Mouse (Mus musculus) adrenal gland, postnatal 25 days (tissue): ENCODE measurements around the gene Sirpb1b. TPM values are rescaled to one million over a fixed set of nuclear protein-coding genes. Genes with fewer than 3 reads are reported as not detected.
"Not testable (repeated sequence)": the region's sequence is repeated elsewhere in the genome, so short reads cannot be mapped to it uniquely, and the experiment has no call there.

Experiments used
- DNase-seq: peaks from one replicate; pipeline ENCODE4 v3.0.0; 2021; ENCODE audit warnings: mixed read lengths
- long read RNA-seq: library from polyadenylated mRNA; stranded (forward); transcript quantifications from one replicate; pipeline ENCODE4 v2.0.0, GENCODE M21; 2021
- total RNA-seq: library from RNA; stranded (reverse); gene quantifications from 2 replicates; pipeline ENCODE4 v1.2.3, GENCODE M21; 2021

Sirpb1b gene
- total RNA-seq: not detected in 2 replicates
- long read RNA-seq: 0 reads

DNA sequence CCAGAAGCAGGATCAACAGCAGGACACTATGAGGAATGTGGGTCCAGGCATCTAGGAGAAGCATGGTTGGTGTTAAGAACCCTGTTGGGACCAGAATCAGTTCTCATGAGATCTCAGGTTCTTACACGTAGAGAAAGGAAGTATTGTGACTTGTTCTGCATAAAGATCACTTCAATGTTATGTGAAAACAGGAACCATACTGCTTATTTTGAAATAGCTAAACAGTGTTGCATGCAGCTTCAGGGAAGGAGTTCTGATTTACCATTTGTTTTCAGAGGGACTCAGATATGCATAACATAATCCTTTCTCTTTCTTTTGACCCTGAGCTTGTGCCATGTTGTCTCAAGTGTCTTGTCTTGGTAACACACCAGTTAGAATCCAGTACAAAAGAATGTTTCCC, at the start of gene Sirpb1b:
Sirpb1b (minus strand) TSS at position 179 of the 400 bp plus-strand sequence.
- not testable (repeated sequence) for DNase-seq

GRCm38 (mm10) chr3:15590377-15591117, 15.7 kb upstream of the Sirpb1b start:
- not testable (repeated sequence) for DNase-seq

DNA sequence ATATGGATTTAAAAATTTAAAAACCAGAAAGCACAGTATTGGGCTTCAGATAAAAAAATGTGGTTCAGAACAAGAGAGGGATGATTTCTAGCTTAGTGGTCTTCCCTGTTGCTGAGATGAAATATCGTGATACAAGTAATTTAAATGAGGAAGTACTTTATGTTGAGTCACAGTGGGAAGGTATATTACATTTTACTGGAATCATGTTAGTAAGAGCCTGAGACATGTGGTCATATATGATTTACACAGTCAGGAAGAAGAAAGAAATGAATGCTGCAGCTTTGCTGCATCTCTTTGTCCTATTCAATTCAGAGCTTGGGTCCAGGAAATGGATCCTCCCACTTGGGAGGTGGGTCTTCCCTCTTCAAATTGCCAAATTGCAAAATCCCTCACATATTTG, 11.8 kb upstream of the Sirpb1b start:
- DNase-seq: not testable (repeated sequence)

- DNase-seq: no peak
These were observed 8.6 kb upstream of the Sirpb1b start for GRCm38 (mm10) chr3:15583452-15583851.

DNA sequence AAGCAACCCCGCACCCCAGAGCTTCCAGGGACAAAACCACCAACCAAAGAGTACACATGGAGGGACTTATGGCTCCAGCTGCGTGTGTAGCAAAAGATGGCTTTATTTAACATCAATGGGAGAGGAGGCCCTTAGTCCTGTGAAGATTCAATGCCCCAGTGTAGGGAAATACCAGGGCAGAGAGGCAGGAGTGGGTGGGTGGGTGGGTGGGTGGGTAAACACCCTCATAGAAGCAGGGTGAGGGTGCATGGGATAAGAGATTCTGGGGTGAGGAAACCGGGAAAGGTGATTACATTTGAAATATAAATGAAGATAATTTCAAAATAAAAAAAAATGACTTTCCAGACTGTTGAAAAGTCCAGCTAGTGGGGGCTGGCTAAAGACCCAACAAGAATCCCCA, 8.1 kb upstream of the Sirpb1b start:
- not testable (repeated sequence) for DNase-seq

GRCm38 (mm10) chr3:15576466-15576865, 1.6 kb upstream of the Sirpb1b start:
- DNase-seq: not testable (repeated sequence)

DNA sequence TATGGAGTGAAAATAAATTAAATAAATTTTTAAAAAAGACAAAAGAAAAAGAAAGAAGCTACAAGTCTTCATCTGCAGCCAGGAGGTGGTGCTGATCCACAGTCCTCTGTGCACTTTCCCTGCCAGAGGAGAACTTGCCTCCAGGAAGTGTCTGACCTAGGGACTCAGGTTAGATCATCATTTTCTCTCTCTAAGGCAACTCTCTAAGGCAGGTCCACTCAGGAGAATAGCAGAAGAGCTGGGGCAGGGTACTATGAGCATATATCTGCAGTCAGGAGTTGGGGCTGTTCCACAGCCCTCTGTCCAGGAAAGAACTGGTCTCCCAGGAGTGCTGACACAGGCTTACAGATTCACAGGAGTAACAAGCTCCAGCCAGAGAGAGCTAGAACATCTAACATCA, 46.3 kb downstream of the Sirpb1b start:
- DNase-seq: no peak

DNA sequence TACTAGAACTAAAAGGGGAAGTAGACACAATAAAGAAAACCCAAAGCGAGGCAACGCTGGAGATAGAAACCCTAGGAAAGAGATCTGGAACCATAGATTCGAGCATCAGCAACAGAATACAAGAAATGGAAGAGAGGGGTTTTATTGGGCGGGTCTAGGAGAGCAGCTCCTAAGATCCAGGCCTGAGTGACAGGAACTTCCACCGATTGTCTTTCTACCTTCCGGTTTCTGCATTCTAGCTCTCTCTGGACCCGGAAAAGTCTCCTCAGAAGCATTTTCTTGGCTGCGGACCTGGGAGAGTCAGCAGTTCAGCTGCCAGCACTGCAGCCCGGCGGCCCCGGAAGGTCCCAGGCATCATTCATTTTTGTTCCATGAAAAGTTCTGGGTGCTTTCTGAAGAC, 61.3 kb downstream of the Sirpb1b start:
- not testable (repeated sequence) for DNase-seq

DNA sequence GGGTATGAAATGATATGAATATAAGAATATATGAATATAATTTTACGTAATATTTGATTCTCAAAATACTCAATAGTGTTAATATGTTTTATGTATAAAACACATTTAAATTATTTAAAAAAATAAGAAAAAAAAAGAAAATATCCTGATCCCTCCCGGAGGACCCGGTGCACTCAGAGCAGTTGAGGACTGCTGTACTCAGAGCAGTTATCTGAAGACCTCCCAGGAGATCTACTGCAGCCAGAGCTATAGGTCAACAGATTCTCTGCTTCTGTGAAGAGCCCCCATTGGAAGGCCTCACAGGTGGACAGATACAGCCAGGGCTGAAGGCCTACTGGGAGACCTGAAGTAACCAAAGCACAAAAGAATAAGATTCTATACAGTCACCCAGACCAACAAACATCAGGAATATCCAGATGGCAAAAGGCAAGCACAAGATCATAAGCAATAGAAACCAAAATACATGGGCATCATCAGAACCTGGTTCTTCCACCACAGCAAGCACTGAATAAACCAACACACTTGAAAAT, 67.0 kb downstream of the Sirpb1b start:
- DNase-seq: not testable (repeated sequence)

GRCm38 (mm10) chr3:15474831-15475230, 100.0 kb downstream of the Sirpb1b start:
- DNase-seq: not testable (repeated sequence)

DNA sequence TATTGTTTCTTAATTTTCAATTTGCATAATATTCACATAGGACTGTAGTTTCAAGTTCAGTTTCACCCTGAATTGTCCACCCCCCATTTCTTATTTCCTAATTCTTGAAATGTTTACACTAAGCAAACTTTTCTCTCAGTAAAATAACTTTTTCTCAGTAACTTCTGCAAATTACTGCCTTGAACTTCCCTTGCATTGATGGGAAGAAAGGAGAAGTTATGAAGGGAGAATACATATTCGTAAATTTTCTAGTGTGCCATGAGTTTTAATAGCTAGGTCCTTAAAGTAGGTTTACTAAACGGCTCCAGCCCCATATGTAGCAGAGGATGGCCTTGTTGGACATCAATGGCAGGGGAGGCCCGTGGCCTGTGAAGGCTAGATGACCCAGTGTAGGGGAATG, 104.7 kb downstream of the Sirpb1b start:
- DNase-seq: not testable (repeated sequence)

Other genes with a start within 250 kb of the Sirpb1b start
- not detected in 2 replicates for gene Gm9733, start 242.8 kb downstream of the Sirpb1b start, total RNA-seq
- 0.39 TPM in 1 of 2 replicates, not detected in the other for gene Sirpb1a, start 148.5 kb downstream of the Sirpb1b start, total RNA-seq